Mouse (Mus musculus) gastrocnemius, postnatal 10 days (tissue): ENCODE results near the gene Rhox4b. TPM values are rescaled to one million over a fixed set of nuclear protein-coding genes. Genes with fewer than 3 reads are reported as not detected.
"Not testable (repeated sequence)": the region's sequence is repeated elsewhere in the genome, so short reads cannot be mapped to it uniquely, and the experiment has no call there.

Experiments
- DNase-seq: peaks from one replicate; pipeline ENCODE4 v3.0.0; 2021; ENCODE audit warnings: mixed read lengths
- long read RNA-seq, 2 experiments: library from polyadenylated mRNA; stranded (forward); transcript quantifications; one replicate each; pipeline ENCODE4 v2.0.0; 2021
- total RNA-seq, 2 experiments: library from RNA; stranded (reverse); gene quantifications; 2 replicates each; pipeline ENCODE4 v1.2.3; 2021

The Rhox4b gene
- not detected for total RNA-seq
- long read RNA-seq, experiment 1 = 0 reads
- long read RNA-seq, experiment 2 = 0 reads

DNA sequence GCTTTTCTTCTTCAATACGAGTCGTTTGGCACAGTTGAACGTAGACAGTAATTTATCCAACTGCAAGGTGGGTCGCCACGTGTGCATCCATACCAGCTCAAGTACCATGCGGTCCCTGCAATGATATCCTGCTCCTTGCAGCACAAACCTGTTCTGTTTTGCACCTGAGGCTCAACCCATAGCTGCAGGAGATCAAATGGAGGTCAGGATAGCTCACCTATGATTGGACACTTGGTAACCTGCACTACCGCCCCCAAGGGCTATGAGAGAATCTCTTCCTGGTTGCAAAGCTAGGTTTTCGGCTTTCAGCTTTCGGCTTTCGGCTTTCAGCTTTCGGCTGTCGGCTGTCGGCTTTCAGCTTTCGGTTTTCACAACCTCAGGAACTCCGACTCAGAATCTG, at the start of gene Rhox4b:
Gene Rhox4b, plus strand, starts transcription at position 301 of the 400 bp plus-strand sequence.
- DNase-seq = not testable (repeated sequence)

DNA sequence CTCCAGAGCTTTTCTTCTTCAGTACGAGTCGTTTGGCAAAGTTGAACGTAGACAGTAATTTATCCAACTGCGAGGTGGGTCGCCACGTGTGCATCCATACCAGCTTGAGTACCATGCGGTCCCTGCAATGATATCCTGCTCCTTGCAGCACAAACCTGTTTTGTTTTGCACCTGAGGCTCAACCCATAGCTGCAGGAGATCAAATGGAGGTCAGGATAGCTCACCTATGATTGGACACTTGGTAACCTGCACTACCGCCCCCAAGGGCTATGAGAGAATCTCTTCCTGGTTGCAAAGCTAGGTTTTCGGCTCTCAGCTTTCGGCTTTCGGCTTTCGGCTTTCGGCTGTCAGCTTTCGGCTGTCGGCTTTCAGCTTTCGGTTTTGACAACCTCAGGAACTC, 41.7 kb upstream of the Rhox4b start, which contains the start of gene Rhox4a2:
Gene Rhox4a2, plus strand, starts transcription at position 301 of the 400 bp plus-strand sequence.
- not testable (repeated sequence) for DNase-seq

DNA sequence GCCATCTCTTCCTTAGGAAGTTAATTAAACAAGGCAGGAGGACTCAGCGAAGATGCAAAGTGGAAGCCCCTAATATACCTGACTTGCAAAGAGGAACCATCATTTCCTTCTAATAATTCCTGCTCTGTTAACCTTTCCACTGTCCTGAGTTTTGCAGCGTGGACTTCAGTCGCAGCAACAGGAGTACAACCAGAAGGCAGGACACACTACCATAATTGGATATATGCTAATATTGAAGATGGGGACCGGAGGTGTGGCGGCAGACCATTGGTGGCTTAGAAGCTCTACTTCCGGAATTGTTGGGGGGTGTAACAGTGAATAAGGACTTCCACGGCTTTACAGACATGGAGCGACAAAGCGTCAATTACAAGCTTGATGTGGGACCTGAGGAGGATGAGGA, 20.5 kb upstream of the Rhox4b start, which contains the start of gene Rhox2b:
Gene Rhox2b, plus strand, starts transcription at position 301 of the 400 bp plus-strand sequence.
- DNase-seq = not testable (repeated sequence)

DNA sequence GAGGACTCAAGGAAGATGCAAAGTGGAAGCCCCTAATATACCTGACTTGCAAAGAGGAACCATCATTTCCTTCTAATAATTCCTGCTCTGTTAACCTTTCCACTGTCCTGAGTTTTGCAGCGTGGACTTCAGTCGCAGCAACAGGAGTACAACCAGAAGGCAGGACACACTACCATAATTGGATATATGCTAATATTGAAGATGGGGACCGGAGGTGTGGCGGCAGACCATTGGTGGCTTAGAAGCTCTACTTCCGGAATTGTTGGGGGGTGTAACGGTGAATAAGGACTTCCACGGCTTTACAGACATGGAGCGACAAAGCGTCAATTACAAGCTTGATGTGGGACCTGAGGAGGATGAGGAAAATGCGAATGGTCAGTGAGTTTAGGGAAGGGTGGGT, 21.1 kb downstream of the Rhox4b start, which contains the start of gene Rhox2c:
Gene Rhox2c, plus strand, starts transcription at position 301 of the 400 bp plus-strand sequence.
- not testable (repeated sequence) for DNase-seq

DNA sequence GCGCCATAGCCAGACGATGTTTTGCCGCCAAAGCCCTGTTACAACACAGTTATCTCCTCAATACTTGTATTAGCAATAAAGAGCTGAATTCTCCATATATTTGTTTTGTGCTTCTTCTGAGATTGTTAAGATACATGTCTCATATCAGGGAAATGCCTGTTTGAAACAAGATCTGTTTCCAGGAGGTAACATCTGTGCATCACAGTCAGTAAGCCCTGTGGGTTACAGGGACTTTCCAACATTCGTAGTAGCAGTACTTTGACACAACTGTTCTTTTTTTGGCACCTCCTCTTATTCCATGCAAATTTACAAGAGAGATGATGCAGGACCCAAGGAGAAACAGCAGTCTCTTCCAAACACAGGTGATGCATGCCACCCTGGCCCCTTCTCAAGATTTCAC, 26.0 kb downstream of the Rhox4b start, which contains the start of gene Rhox3c:
Gene Rhox3c, plus strand, starts transcription at position 301 of the 400 bp plus-strand sequence.
- not testable (repeated sequence) for DNase-seq

DNA sequence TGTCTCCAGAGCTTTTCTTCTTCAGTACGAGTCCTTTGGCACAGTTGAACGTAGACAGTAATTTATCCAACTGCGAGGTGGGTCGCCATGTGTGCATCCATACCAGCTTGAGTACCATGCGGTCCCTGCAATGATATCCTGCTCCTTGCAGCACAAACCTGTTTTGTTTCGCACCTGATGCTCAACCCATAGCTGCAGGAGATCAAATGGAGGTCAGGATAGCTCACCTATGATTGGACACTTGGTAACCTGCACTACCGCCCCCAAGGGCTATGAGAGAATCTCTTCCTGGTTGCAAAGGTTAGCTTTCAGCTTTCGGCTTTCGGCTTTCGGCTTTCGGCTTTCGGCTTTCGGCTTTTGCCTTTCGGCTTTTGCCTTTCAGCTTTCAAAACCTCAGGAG, 47.7 kb downstream of the Rhox4b start, which contains the start of gene Rhox4c:
Gene Rhox4c, plus strand, starts transcription at position 301 of the 400 bp plus-strand sequence.
- not testable (repeated sequence) for DNase-seq

Other genes starting within 250 kb of the Rhox4b start
- 100 to 1,000 TPM; 318 to 357 TPM for gene Ndufa1, start 241.3 kb upstream of the Rhox4b start, total RNA-seq
- 1 to 10 TPM; 2.8 to 2.9 TPM for gene Rnf113a1, start 241.2 kb upstream of the Rhox4b start, total RNA-seq
- not detected for gene Gm9, start 221.5 kb upstream of the Rhox4b start, total RNA-seq
- gene Rhox1, start 210.2 kb upstream of the Rhox4b start, total RNA-seq = not detected
- not detected for gene Rhox2a, start 187.5 kb upstream of the Rhox4b start, total RNA-seq
- not detected for gene Rhox3a, start 182.6 kb upstream of the Rhox4b start, total RNA-seq
- gene Rhox4a, start 167.2 kb upstream of the Rhox4b start, total RNA-seq = not detected
- not detected for gene Rhox3a2, start 52.5 kb upstream of the Rhox4b start, total RNA-seq
- not detected for gene Rhox4a2, start 41.6 kb upstream of the Rhox4b start, total RNA-seq
- not detected for gene Rhox2b, start 20.4 kb upstream of the Rhox4b start, total RNA-seq
- gene Rhox2c, start 21.2 kb downstream of the Rhox4b start, total RNA-seq = not detected
- not detected for gene Rhox3c, start 26.1 kb downstream of the Rhox4b start, total RNA-seq
- gene Rhox4c, start 47.8 kb downstream of the Rhox4b start, total RNA-seq = not detected
- not detected for gene Rhox2d, start 60.9 kb downstream of the Rhox4b start, total RNA-seq
- not detected for gene Rhox4d, start 81.9 kb downstream of the Rhox4b start, total RNA-seq
- gene Rhox2e, start 98.0 kb downstream of the Rhox4b start, total RNA-seq = not detected
- gene Rhox3e, start 109.5 kb downstream of the Rhox4b start, total RNA-seq = under 1 TPM in 1 of 2 experiments, not detected in 1; 0.52 TPM
- not detected for gene Rhox4e, start 124.9 kb downstream of the Rhox4b start, total RNA-seq
- not detected for gene Rhox2f, start 138.9 kb downstream of the Rhox4b start, total RNA-seq
- gene Rhox3f, start 148.5 kb downstream of the Rhox4b start, total RNA-seq = not detected
- not detected for gene Rhox4f, start 175.2 kb downstream of the Rhox4b start, total RNA-seq
- gene Rhox3g, start 196.1 kb downstream of the Rhox4b start, total RNA-seq = not detected
- not detected for gene Rhox2g, start 211.0 kb downstream of the Rhox4b start, total RNA-seq
- not detected for gene Rhox4g, start 218.8 kb downstream of the Rhox4b start, total RNA-seq
- gene Rhox3h, start 236.3 kb downstream of the Rhox4b start, total RNA-seq = not detected
- gene Rhox2h, start 240.8 kb downstream of the Rhox4b start, total RNA-seq = not detected